Mouse (Mus musculus): ENCODE data around the gene Als2cr12. TPM values are rescaled to one million over a fixed set of nuclear protein-coding genes. Genes with fewer than 3 reads are reported as not detected.
A peak's percentile ranks its signal among the peaks of the same experiment; 100 is the strongest.
"Not testable (repeated sequence)": the region's sequence is repeated elsewhere in the genome, so short reads cannot be mapped to it uniquely, and the experiment has no call there.

Als2cr12 gene
- not detected in 2 replicates for polyA plus RNA-seq (2014; fragmentation: Nextera tagmentation; extraction: Ambion mirVana)

DNA sequence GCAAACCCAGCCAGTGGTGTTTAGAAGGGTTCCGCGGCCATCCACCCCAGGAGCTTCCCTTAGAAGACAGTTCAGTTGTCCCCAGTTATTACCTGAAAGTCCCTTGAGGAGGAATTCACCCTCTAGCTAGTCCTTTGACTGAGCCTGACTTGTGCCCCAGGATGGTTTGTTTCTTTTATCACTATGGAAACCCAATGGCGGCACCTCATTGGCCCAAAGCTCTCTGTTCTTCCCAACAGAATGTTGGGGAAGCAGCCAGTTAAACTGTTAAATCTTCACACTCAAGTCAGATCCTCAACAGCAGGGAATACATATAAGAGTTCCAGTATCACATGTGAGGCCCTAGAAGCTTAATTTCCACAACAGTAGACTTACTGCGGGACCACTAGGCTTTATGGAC lies at the start of gene Als2cr12:
TSS of gene Als2cr12 (minus strand) at position 180 of the 400 bp plus-strand sequence.
- WGBS = 81% methylated on average over 4 of the region's 4 CpGs
- not testable (repeated sequence) for H3K36me3 ChIP-seq (ENCODE audit: insufficient read depth); H3K4me1 ChIP-seq (ENCODE audit: insufficient read depth); H3K9me3 ChIP-seq (ENCODE audit: low read depth, low read length); H3K9ac ChIP-seq; H3K27ac ChIP-seq (ENCODE audit: low read depth); ATAC-seq (ENCODE audit: insufficient read depth); H3K4me3 ChIP-seq (ENCODE audit: low read depth, low read length); H3K4me2 ChIP-seq; DNase-seq; H3K27me3 ChIP-seq (ENCODE audit: insufficient read depth, low read length)

- Histone ChIP-seq H3K27me3 (ENCODE audit: insufficient read depth, low read length) (no peaks in the 10 kb centered on the region), H3K9ac (no peak overlapping the region), H3K4me1 (ENCODE audit: insufficient read depth) (no peaks in the 10 kb centered on the region), H3K4me3 (ENCODE audit: low read depth, low read length) (no peak overlapping the region), H3K27ac (ENCODE audit: low read depth) (no peak overlapping the region), H3K36me3 (ENCODE audit: insufficient read depth) (peaks cover 89% of the 10 kb centered on the region), H3K9me3 (ENCODE audit: low read depth, low read length) (no peaks in the 10 kb centered on the region), H3K4me2 (no peak overlapping the region)
- WGBS = 82% methylated on average over 7 of the region's 7 CpGs
- peak; percentile 30 for DNase-seq
- no peak for ATAC-seq (ENCODE audit: insufficient read depth)
- no peak for TF ChIP-seq CTCF (IDR thresholded peaks at IDR 0.05; ENCODE audit: low read depth)
These were observed 48.9 kb upstream of the Als2cr12 start for GRCm38 (mm10) chr1:58744645-58745044.

DNA sequence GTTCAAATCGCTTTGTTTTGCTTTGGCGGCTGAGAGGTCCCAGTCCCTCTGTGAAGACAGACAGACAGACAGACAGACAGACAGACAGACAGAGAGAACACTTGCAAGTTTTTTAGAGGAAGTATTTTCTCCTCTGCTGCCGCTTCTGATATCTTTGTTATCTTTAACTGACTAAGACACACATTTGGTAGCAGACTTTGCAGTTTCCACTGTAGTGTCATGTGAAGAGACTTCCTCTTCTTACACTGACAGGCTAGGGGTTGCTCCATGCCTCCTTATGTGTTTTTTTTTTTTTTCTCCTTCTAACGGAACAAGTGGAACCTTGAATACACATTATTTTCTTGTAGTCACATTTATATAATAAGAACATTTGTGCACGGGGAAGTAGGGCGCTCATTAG lies 47.5 kb upstream of the Als2cr12 start:
- no peak for TF ChIP-seq CTCF (IDR thresholded peaks at IDR 0.05; ENCODE audit: low read depth)
- H3K4me2 ChIP-seq = no peak overlapping the region
- H3K9me3 ChIP-seq (ENCODE audit: low read depth, low read length) = no peaks in the 10 kb centered on the region
- no peaks in the 10 kb centered on the region for H3K4me1 ChIP-seq (ENCODE audit: insufficient read depth)
- H3K9ac ChIP-seq = no peak overlapping the region
- peaks cover 88% of the 10 kb centered on the region for H3K36me3 ChIP-seq (ENCODE audit: insufficient read depth)
- ATAC-seq (ENCODE audit: insufficient read depth) (no peak), DNase-seq (peak; percentile 14)
- no peak overlapping the region for H3K4me3 ChIP-seq (ENCODE audit: low read depth, low read length)
- no peaks in the 10 kb centered on the region for H3K27me3 ChIP-seq (ENCODE audit: insufficient read depth, low read length)
- H3K27ac ChIP-seq (ENCODE audit: low read depth) = no peak overlapping the region
- WGBS = 80% methylated on average over 6 of the region's 6 CpGs

DNA sequence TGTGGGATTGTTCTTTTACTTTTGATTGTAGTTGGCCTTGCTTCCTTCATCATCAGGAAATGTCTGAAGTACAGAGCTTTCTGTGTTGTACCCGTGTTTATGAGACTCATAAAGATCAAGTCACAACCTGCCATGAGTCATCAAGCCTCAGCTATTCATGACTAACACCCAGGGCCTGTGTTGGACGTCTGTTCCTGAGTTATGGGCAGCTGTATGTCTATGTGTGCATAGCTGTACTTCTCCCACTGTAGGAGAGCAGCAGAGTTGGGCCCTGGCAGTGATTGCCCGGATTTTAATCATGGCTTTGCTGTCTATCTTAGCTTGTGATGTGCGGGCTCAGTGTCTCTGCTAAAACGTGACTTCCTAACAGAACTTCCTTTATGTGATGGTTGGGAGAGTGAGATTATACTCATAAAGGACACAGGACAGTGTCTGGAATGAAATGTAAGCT lies 46.8 kb upstream of the Als2cr12 start:
- DNase-seq = no peak
- Histone ChIP-seq H3K27ac (ENCODE audit: low read depth) (no peak overlapping the region), H3K9ac (no peak overlapping the region), H3K36me3 (ENCODE audit: insufficient read depth) (peaks cover 86% of the 10 kb centered on the region), H3K27me3 (ENCODE audit: insufficient read depth, low read length) (no peaks in the 10 kb centered on the region), H3K4me3 (ENCODE audit: low read depth, low read length) (no peak overlapping the region), H3K4me1 (ENCODE audit: insufficient read depth) (no peaks in the 10 kb centered on the region), H3K4me2 (no peak overlapping the region), H3K9me3 (ENCODE audit: low read depth, low read length) (no peaks in the 10 kb centered on the region)
- no peak for ATAC-seq (ENCODE audit: insufficient read depth)
- TF ChIP-seq CTCF (IDR thresholded peaks at IDR 0.05; ENCODE audit: low read depth) = no peak
- WGBS = 65% methylated on average over 5 of the region's 5 CpGs

DNA sequence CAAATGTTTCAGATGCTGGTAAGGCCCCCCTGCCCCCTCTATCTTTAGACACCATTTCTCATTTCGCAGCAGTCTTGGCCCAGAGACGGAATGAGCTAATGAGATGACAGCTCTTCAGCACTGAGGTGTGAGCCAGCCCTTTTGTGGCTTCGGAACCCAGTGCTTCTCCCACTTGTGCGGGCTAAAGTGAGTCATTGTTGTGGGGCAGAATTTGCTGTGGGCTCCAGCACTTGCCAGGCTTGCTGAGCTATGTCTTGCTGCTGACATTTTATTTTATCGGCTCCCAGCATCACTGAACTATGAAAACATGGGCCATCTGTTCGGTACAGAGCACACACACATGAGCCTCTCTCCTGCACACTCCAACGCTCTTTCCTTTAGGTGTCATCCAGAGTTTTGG lies 43.7 kb upstream of the Als2cr12 start:
- no peaks in the 10 kb centered on the region for H3K4me1 ChIP-seq (ENCODE audit: insufficient read depth)
- no peak for ATAC-seq (ENCODE audit: insufficient read depth)
- DNase-seq = no peak
- no peak overlapping the region for H3K4me3 ChIP-seq (ENCODE audit: low read depth, low read length)
- no peak for TF ChIP-seq CTCF (IDR thresholded peaks at IDR 0.05; ENCODE audit: low read depth)
- peaks cover 88% of the 10 kb centered on the region for H3K36me3 ChIP-seq (ENCODE audit: insufficient read depth)
- H3K4me2 ChIP-seq = no peak overlapping the region
- H3K27me3 ChIP-seq (ENCODE audit: insufficient read depth, low read length) = no peaks in the 10 kb centered on the region
- 89% methylated on average over 7 of the region's 7 CpGs for WGBS
- H3K9ac ChIP-seq = no peak overlapping the region
- no peak overlapping the region for H3K27ac ChIP-seq (ENCODE audit: low read depth)
- H3K9me3 ChIP-seq (ENCODE audit: low read depth, low read length) = no peaks in the 10 kb centered on the region

- Histone ChIP-seq H3K9ac (no peak overlapping the region), H3K27ac (ENCODE audit: low read depth) (no peak overlapping the region), H3K4me1 (ENCODE audit: insufficient read depth) (no peaks in the 10 kb centered on the region), H3K4me3 (ENCODE audit: low read depth, low read length) (no peak overlapping the region), H3K27me3 (ENCODE audit: insufficient read depth, low read length) (no peaks in the 10 kb centered on the region), H3K4me2 (no peak overlapping the region), H3K9me3 (ENCODE audit: low read depth, low read length) (no peaks in the 10 kb centered on the region), H3K36me3 (ENCODE audit: insufficient read depth) (peaks cover 76% of the 10 kb centered on the region)
- TF ChIP-seq CTCF (IDR thresholded peaks at IDR 0.05; ENCODE audit: low read depth) = no peak
- ATAC-seq (ENCODE audit: insufficient read depth) = no peak
- WGBS = 84% methylated on average over 22 of the region's 22 CpGs
- no peak for DNase-seq
These were observed 41.2 kb upstream of the Als2cr12 start for GRCm38 (mm10) chr1:58736968-58737367.

- H3K4me2 ChIP-seq = no peak overlapping the region
- 86% methylated on average over 7 of the region's 7 CpGs for WGBS
- no peak overlapping the region for H3K9ac ChIP-seq
- no peak for TF ChIP-seq CTCF (IDR thresholded peaks at IDR 0.05; ENCODE audit: low read depth)
- H3K9me3 ChIP-seq (ENCODE audit: low read depth, low read length) = no peaks in the 10 kb centered on the region
- H3K27ac ChIP-seq (ENCODE audit: low read depth) = no peak overlapping the region
- no peak overlapping the region for H3K4me3 ChIP-seq (ENCODE audit: low read depth, low read length)
- peaks cover 74% of the 10 kb centered on the region for H3K36me3 ChIP-seq (ENCODE audit: insufficient read depth)
- H3K4me1 ChIP-seq (ENCODE audit: insufficient read depth) = no peaks in the 10 kb centered on the region
- DNase-seq (no peak), ATAC-seq (ENCODE audit: insufficient read depth) (no peak)
- H3K27me3 ChIP-seq (ENCODE audit: insufficient read depth, low read length) = no peaks in the 10 kb centered on the region
These were observed 40.2 kb upstream of the Als2cr12 start for GRCm38 (mm10) chr1:58735962-58736361.
